Mouse (Mus musculus) layer of hippocampus, postnatal 36 days (tissue): ENCODE measurements around the gene Atp13a1. TPM values are rescaled to one million over a fixed set of nuclear protein-coding genes. Genes with fewer than 3 reads are reported as not detected.

Experiments used
- DNase-seq, 2 experiments: peaks; one replicate each; pipeline ENCODE4 v3.0.0; 2022
- total RNA-seq, 2 experiments: library from RNA; stranded (reverse); gene quantifications; 2 replicates each; pipeline ENCODE4 v1.2.3; 2021

The Atp13a1 gene
- total RNA-seq = 10 to 100 TPM; 40.3 to 40.6 TPM

- DNase-seq = peak; percentile 88 to 89
Measured at GRCm38 (mm10) chr8:69790773-69791367, at the start of gene Atp13a1, which contains the start of gene Zfp866. Atp13a1 (plus strand) TSS chr8:69791163. Zfp866 (minus strand) TSS chr8:69791178.

GRCm38 (mm10) chr8:69741231-69741630 is 49.7 kb upstream of the Atp13a1 start:
- DNase-seq = no peak

GRCm38 (mm10) chr8:69749544-69750454 is 41.2 kb upstream of the Atp13a1 start, which contains the start of gene Zfp963:
Zfp963 (minus strand) TSS chr8:69749970.
- peak; percentile 94 to 96 for DNase-seq

- DNase-seq = no peak
Measured at GRCm38 (mm10) chr8:69752437-69752836, 38.5 kb upstream of the Atp13a1 start.

GRCm38 (mm10) chr8:69758316-69758715 is 32.6 kb upstream of the Atp13a1 start:
- DNase-seq = no peak

- DNase-seq = no peak
Measured at GRCm38 (mm10) chr8:69761814-69762445, 29.0 kb upstream of the Atp13a1 start.

GRCm38 (mm10) chr8:69771221-69771620 is 19.7 kb upstream of the Atp13a1 start:
- DNase-seq = no peak

- no peak for DNase-seq
Measured at GRCm38 (mm10) chr8:69772106-69772505, 18.9 kb upstream of the Atp13a1 start.

- DNase-seq = peak; percentile 86 to 87
Measured at GRCm38 (mm10) chr8:69774503-69775148, 16.3 kb upstream of the Atp13a1 start, which contains the start of gene Gm20422. Gm20422 (minus strand) TSS chr8:69774886.

GRCm38 (mm10) chr8:69775149-69775534 is 15.8 kb upstream of the Atp13a1 start:
- no peak for DNase-seq

GRCm38 (mm10) chr8:69777111-69777510 is 13.9 kb upstream of the Atp13a1 start:
- no peak for DNase-seq

GRCm38 (mm10) chr8:69789105-69789504 is 1.9 kb upstream of the Atp13a1 start:
- DNase-seq = no peak

- no peak for DNase-seq
Measured at GRCm38 (mm10) chr8:69789731-69790130, 1.2 kb upstream of the Atp13a1 start.

- no peak for DNase-seq
Measured at GRCm38 (mm10) chr8:69790364-69790763, 599 bp upstream of the Atp13a1 start.

- DNase-seq = no peak
Measured at GRCm38 (mm10) chr8:69791415-69792068, 579 bp downstream of the Atp13a1 start.

- no peak for DNase-seq
Measured at GRCm38 (mm10) chr8:69793666-69794065, 2.7 kb downstream of the Atp13a1 start.

GRCm38 (mm10) chr8:69794096-69794495 is 3.1 kb downstream of the Atp13a1 start:
- DNase-seq = no peak

GRCm38 (mm10) chr8:69794901-69795300 is 3.9 kb downstream of the Atp13a1 start:
- no peak for DNase-seq

- DNase-seq = no peak
Measured at GRCm38 (mm10) chr8:69796721-69797345, 5.9 kb downstream of the Atp13a1 start.

- DNase-seq = no peak
Measured at GRCm38 (mm10) chr8:69797661-69798060, 6.7 kb downstream of the Atp13a1 start.

GRCm38 (mm10) chr8:69799261-69799660 is 8.3 kb downstream of the Atp13a1 start:
- DNase-seq = no peak
